Mouse (Mus musculus) MN1 (cell line): Measurements from ENCODE around the gene Slc35b1.

Experiments used
- DNase-seq: peaks from one replicate; pipeline ENCODE4 v3.0.0-alpha.2; 2016; ENCODE audit warnings: low spot score

Slc35b1 gene

GRCm38 (mm10) chr11:95366280-95366897 lies 18.1 kb upstream of the Slc35b1 start:
- DNase-seq, result peak; percentile 54

GRCm38 (mm10) chr11:95367011-95367735 lies 17.3 kb upstream of the Slc35b1 start:
- no peak for DNase-seq

GRCm38 (mm10) chr11:95368231-95368823 lies 16.2 kb upstream of the Slc35b1 start:
- no peak for DNase-seq

DNA sequence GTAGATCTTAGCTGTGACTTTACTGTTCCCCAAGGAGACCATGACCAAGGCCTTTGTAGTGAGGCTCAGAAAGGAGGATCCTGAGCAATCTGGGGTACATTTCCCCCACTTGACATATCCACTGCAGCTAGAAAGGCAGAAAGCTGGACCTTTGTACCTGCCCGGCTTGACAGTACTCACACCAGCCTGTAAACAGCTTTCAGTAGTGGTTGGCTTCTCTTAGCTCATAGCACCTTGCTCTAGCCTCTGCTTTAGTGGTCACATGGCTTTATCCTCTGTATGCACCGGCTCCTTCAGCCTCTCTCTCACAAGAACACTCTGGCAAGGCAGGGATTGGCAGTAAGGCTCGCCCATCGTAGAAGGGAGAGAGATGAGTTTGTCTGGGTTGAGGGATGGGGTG lies 15.6 kb upstream of the Slc35b1 start:
- DNase-seq, result no peak

- peak; percentile 66 for DNase-seq
These were observed 14.3 kb upstream of the Slc35b1 start for GRCm38 (mm10) chr11:95369964-95370890.

DNA sequence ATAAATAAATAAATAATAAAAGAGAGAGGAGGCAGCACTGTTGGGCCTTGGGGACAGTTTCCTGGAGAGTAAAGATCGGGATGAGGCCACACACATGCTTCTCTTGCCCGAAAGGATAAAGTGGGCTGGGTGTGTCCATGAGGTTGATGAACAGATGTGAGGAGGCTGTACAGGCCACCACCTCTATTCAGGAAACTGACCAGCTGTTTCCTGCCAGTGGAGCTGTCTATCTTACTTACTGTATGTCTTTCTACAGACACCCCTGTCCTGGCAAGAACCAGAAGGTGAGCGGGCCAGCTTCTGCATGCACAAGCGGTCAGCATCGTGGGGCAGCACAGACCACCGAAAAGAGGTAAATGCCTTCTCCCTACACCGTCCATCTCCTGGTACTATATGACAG lies 13.3 kb upstream of the Slc35b1 start:
- DNase-seq, result no peak

DNA sequence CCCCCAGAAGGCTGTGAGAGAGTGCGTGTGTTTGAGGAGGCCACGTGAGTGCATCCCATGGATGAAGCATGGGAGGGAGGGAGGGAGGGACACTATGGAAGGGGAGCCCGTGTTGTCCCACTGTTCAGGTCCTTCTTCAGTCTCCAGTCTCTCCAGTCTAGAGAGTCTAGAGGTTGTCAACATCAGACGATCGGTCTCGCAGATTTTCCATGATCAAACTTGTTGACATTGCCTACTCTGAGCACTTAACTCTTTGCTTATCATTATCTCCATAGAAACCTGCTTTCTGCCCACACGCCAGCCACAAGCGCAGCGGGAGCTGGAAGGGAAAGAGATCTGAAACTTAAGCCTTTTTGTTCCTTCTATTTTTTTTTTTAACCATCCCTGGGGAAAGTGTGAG lies 5.6 kb upstream of the Slc35b1 start:
- DNase-seq, result no peak

DNA sequence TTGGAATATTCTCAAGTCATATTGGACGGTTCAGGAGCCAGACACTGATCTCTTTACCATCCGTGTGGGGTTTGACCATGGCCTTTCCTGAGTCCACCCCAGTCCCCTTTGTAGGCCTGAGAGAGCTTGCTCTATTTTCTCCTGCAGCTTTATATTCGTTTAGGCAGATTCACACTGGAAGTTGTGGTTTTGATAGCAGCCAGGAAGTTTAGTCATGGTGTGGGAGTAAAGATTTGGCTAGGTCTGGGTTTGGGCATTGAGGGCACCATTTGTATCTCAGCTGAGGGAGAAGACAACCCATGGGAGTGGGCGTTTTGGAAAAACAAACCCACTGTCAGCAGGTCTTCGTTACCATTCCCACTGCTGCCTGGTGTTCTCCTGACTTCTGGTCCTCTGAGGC lies 4.9 kb upstream of the Slc35b1 start:
- no peak for DNase-seq

DNA sequence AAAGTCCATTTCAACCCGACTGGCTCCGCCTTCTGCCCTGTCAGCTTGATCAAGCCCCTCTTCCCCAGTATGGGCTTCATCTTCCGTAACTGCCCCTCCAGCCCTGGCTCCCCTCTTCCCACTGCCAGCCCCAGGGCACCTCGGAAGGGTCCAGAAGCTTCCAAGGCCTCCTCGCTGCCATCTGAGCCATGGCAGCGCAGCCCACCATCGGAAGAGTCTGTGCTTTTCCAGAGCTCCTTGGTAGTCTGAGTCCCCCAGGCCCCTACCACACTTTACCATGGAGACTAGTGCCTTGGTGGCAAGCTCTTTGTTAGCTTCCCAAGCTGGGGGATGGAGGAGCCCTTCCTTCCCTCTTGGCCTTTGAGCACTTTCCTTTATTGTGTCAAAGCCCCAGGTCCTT lies 3.8 kb upstream of the Slc35b1 start:
- DNase-seq, result no peak

DNA sequence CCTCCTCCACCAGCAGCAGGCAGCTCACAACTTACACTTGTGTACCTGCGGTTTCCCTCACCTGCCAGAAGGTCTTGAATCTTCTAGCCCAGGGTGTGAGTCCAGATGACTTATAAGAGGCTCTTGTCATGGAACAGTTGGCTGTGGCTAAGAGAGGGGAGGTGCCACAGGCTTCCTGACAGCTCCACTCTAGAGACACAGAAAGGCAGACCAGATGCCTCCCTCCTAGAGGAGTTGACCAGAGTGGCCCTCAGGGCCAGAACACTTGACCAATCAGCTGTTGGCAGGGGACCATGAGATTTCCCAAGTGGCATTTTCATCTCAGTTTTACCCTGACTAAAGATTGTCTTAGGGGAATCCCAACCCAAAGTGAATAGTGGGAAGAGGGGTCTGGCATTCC lies 3.3 kb upstream of the Slc35b1 start:
- no peak for DNase-seq

DNA sequence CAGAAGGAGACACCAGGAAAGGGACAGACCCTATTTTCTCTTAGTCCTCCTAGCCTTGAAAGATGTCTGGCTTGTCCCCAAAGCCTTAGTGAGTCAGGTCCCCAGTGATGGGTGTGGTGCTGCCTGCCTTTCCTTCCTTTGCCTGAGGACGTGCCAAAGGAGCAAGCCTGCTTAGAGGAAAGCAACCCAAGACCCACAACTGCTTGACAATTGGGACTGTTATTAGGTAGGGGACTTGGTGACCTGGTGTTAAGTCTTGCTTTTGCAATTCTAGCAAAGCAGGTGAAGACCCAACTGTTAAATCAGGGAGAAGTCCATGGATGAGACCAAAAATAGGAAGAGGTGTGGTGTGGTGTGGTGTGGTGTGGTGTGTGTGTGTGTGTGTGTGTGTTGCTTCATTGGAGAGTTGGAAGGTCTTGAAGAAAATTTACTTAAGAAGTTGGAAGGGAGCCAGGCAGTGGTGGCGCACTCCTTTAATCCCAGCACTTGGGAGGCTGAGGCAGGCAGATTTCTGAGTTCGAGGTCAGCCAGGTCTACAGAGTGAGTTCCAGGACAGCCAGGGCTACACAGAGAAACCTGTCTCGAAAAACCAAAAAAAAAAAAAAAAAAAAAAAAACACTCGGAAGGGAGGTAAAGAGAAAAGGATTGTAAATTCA lies 1.0 kb upstream of the Slc35b1 start:
- no peak for DNase-seq

DNA sequence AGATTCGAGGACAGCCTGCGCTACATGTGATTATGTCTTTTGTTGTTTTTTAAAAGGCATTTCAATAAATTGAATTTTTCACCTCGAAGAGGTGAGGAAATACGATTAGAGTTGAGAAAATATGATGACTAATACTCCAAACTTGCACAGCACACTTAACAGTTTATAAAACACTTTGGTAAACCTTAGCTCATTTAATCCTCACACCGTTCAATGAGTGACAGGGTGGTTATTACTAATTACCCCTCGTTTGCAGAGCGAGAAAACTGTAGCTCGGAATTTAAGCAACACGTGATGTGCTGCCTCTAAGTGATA lies 531 bp upstream of the Slc35b1 start:
- DNase-seq, result no peak

- no peak for DNase-seq
These were observed 455 bp downstream of the Slc35b1 start for GRCm38 (mm10) chr11:95384973-95385320.

- no peak for DNase-seq
These were observed 2.9 kb downstream of the Slc35b1 start for GRCm38 (mm10) chr11:95387354-95387753.

DNA sequence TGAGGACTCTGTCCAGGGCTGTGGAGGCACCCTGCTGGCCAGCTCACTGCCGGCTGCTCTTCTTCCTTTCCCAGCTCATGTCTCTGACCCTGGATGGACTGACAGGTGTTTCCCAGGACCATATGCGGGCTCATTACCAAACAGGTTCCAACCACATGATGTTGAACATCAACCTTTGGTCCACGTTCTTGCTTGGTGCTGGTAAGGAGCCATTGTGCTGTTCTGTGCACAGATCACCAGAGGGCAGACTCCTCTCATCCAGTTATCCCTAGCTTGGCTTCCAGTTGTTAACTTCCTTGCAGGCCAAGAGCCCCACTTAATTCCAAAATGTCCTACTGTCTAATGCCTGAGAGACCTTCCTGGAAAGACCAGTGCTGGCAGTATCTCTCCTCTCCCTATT lies 4.5 kb downstream of the Slc35b1 start:
- DNase-seq, result peak; percentile 39

DNA sequence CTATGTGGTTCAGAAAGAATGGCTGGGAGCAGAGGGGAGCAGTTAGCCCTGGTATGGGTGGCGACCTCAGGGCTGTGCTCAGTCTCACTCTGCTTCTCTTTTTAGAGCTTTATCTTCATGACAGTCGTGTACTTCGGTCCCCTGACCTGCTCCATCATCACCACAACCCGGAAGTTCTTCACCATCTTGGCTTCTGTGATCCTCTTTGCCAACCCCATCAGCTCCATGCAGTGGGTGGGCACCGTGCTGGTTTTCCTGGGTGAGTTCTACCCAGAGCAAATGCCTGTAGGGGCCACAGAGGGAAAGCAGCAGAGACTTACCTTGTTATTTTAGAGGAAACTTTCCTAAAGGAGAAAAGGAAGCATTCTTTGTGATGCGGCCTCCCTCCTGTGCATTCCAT lies 5.9 kb downstream of the Slc35b1 start:
- DNase-seq, result no peak

GRCm38 (mm10) chr11:95391201-95391600 lies 6.7 kb downstream of the Slc35b1 start:
- DNase-seq, result no peak

- no peak for DNase-seq
These were observed 7.3 kb downstream of the Slc35b1 start for GRCm38 (mm10) chr11:95391743-95392142.

DNA sequence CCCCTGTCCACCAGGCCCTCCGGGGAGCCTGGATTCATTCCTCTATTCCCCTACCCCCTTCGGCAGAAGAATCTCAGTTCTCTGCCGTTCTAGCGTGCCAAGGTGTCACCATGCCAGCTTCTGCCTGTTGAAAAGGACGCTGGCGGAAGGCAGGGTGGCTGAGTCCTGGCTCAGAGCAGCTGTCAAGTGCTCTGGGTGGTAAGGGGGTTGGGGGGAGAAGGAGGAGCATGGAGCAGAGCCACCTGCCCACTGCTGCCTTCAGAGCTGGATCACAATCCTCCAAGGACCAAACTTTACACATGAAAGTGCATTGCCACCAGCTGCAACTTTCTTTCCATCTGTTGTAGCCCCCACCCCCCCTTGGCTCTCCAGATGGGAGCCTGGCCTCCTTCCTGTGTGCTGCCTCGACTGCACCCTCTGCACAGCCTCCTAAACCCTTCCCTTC lies 7.8 kb downstream of the Slc35b1 start:
- DNase-seq, result no peak

DNA sequence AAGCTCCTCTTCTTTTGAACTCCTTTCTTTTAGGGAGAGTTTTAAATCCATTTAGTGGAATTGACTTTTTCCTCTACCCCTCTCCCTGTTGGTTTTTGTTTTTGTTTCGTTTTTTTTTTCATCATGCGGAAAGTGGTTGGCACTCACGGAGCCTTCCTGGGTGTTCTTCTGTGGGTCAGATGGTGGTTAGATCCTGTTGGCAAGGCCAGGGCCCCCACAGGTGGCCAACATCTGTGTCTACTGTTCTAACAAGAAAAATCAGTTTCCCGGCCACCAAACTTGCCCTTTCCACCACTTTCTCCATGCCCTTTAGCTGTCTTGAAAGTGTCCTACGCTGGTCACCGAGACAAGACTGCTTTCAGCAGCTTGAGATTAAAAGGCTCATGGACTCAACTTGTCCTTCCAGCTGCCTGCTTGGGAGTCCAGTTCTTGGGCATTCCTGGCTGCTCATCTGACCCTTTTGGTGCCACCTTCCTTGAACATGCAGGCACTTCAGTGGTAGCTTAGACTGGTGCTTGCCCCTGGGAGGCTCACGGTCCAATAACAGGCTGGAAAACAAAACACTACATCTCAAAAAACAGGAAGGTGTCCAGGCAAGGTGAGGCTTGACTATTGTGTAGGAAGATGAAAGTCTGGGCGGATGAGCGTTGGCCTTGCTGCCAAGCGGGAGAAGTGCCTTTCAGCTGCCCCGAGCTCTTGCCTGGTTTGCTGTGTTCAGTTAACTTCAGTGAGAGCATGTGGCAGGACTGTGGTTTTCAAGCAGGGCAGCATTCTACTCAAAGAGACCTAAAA lies 8.4 kb downstream of the Slc35b1 start:
- DNase-seq, result no peak

- DNase-seq, result no peak
These were observed 9.0 kb downstream of the Slc35b1 start for GRCm38 (mm10) chr11:95393500-95393816.

GRCm38 (mm10) chr11:95394112-95394511 lies 9.6 kb downstream of the Slc35b1 start:
- DNase-seq, result no peak
